Mouse (Mus musculus): ENCODE data around the gene Gm30191. TPM values are rescaled to one million over a fixed set of nuclear protein-coding genes. Genes with fewer than 3 reads are reported as not detected.
A peak's percentile ranks its signal among the peaks of the same experiment; 100 is the strongest.
"Not testable (repeated sequence)": the region's sequence is repeated elsewhere in the genome, so short reads cannot be mapped to it uniquely, and the experiment has no call there.

Gm30191 gene
- polyA plus RNA-seq, 1 experiment: not detected

DNA sequence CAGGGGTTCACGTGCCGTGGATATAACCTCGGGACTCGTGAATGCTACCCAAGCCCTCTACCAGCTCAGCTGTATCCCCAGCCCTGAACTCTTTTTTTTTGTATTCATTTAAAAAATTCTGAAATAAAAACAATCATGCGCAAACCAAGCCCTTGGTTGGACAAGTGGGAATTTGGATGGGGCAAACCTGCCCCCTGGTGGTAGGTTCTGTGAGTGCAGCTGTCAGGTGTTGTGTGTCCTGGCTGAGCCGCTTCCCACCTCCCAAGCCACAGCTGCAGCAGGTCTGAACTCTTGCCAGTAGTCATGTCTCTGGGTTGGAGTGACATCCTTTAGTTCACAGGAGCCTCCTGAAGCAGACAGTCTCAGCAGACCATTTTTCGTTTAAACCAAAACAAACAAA lies 45.3 kb downstream of the Gm30191 start:
- Histone ChIP-seq H3K36me3 (ENCODE audit: control insufficient read depth, insufficient read depth, low read length) (no peaks in the 10 kb centered on the region), H3K27ac (ENCODE audit: control insufficient read depth, insufficient read depth, low read depth, low read length) (no peak overlapping the region), H3K4me3 (ENCODE audit: control insufficient read depth, low read depth, low read length) (no peak overlapping the region), H3K27me3 (ENCODE audit: control insufficient read depth, insufficient read depth, low read length) (no peaks in the 10 kb centered on the region), H3K4me1 (ENCODE audit: control insufficient read depth, insufficient read depth, low read length) (peaks cover 13% of the 10 kb centered on the region)
- TF ChIP-seq CTCF (IDR thresholded peaks at IDR 0.05; ENCODE audit: control insufficient read depth, insufficient read depth, insufficient replicate concordance, low read depth, low read length) (peak; percentile 90), POLR2A (IDR thresholded peaks at IDR 0.05; ENCODE audit: control insufficient read depth, low read depth, low read length) (no peak)

- H3K27me3 ChIP-seq (ENCODE audit: control insufficient read depth, insufficient read depth, low read length): no peaks in the 10 kb centered on the region
- peaks cover 11% of the 10 kb centered on the region for H3K4me1 ChIP-seq (ENCODE audit: control insufficient read depth, insufficient read depth, low read length)
- no peak overlapping the region for H3K27ac ChIP-seq (ENCODE audit: control insufficient read depth, insufficient read depth, low read depth, low read length)
- no peaks in the 10 kb centered on the region for H3K36me3 ChIP-seq (ENCODE audit: control insufficient read depth, insufficient read depth, low read length)
- no peak for TF ChIP-seq CTCF (IDR thresholded peaks at IDR 0.05; ENCODE audit: control insufficient read depth, insufficient read depth, insufficient replicate concordance, low read depth, low read length)
- no peak for TF ChIP-seq POLR2A (IDR thresholded peaks at IDR 0.05; ENCODE audit: control insufficient read depth, low read depth, low read length)
- no peak overlapping the region for H3K4me3 ChIP-seq (ENCODE audit: control insufficient read depth, low read depth, low read length)
Measured at GRCm38 (mm10) chr4:134293061-134293691, 46.4 kb downstream of the Gm30191 start.

GRCm38 (mm10) chr4:134293692-134294163 lies 47.0 kb downstream of the Gm30191 start:
- TF ChIP-seq CTCF (IDR thresholded peaks at IDR 0.05; ENCODE audit: control insufficient read depth, insufficient read depth, insufficient replicate concordance, low read depth, low read length) (no peak), POLR2A (IDR thresholded peaks at IDR 0.05; ENCODE audit: control insufficient read depth, low read depth, low read length) (no peak)
- Histone ChIP-seq H3K27me3 (ENCODE audit: control insufficient read depth, insufficient read depth, low read length) (no peaks in the 10 kb centered on the region), H3K4me3 (ENCODE audit: control insufficient read depth, low read depth, low read length) (no peak overlapping the region), H3K27ac (ENCODE audit: control insufficient read depth, insufficient read depth, low read depth, low read length) (no peak overlapping the region), H3K4me1 (ENCODE audit: control insufficient read depth, insufficient read depth, low read length) (peaks cover 11% of the 10 kb centered on the region), H3K36me3 (ENCODE audit: control insufficient read depth, insufficient read depth, low read length) (no peaks in the 10 kb centered on the region)

GRCm38 (mm10) chr4:134296096-134296495 lies 49.4 kb downstream of the Gm30191 start:
- H3K4me3 ChIP-seq (ENCODE audit: control insufficient read depth, low read depth, low read length); H3K36me3 ChIP-seq (ENCODE audit: control insufficient read depth, insufficient read depth, low read length); H3K27ac ChIP-seq (ENCODE audit: control insufficient read depth, insufficient read depth, low read depth, low read length); H3K27me3 ChIP-seq (ENCODE audit: control insufficient read depth, insufficient read depth, low read length): not testable (repeated sequence)
- H3K4me1 ChIP-seq (ENCODE audit: control insufficient read depth, insufficient read depth, low read length): peaks cover 11% of the 10 kb centered on the region

GRCm38 (mm10) chr4:134296523-134296922 lies 49.8 kb downstream of the Gm30191 start:
- H3K27ac ChIP-seq (ENCODE audit: control insufficient read depth, insufficient read depth, low read depth, low read length): no peak overlapping the region
- peaks cover 11% of the 10 kb centered on the region for H3K4me1 ChIP-seq (ENCODE audit: control insufficient read depth, insufficient read depth, low read length)
- no peak overlapping the region for H3K4me3 ChIP-seq (ENCODE audit: control insufficient read depth, low read depth, low read length)
- no peaks in the 10 kb centered on the region for H3K27me3 ChIP-seq (ENCODE audit: control insufficient read depth, insufficient read depth, low read length)
- TF ChIP-seq POLR2A (IDR thresholded peaks at IDR 0.05; ENCODE audit: control insufficient read depth, low read depth, low read length): no peak
- no peak for TF ChIP-seq CTCF (IDR thresholded peaks at IDR 0.05; ENCODE audit: control insufficient read depth, insufficient read depth, insufficient replicate concordance, low read depth, low read length)
- no peaks in the 10 kb centered on the region for H3K36me3 ChIP-seq (ENCODE audit: control insufficient read depth, insufficient read depth, low read length)

DNA sequence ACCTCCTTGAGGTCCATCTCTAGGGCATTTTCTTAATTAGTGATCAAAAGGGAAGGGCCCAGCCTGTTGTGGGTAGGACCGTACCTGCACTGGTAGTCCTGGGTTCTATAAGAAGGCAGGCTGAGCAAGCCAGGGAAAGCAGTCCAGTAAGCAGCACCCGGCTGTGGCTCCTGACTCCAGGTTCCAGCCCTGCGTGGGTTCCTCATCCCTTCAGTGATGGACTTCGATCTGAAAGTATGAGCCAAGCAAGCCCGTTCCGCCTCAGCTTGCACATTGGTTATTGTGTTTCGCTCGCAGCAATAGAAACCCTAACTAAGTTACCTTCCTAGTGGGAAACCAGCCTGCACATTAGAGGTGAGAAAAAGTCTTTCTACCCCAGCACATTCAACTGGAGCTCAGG lies 50.6 kb downstream of the Gm30191 start:
- Histone ChIP-seq H3K27me3 (ENCODE audit: control insufficient read depth, insufficient read depth, low read length) (no peaks in the 10 kb centered on the region), H3K4me3 (ENCODE audit: control insufficient read depth, low read depth, low read length) (no peak overlapping the region), H3K4me1 (ENCODE audit: control insufficient read depth, insufficient read depth, low read length) (peaks cover 11% of the 10 kb centered on the region), H3K27ac (ENCODE audit: control insufficient read depth, insufficient read depth, low read depth, low read length) (no peak overlapping the region), H3K36me3 (ENCODE audit: control insufficient read depth, insufficient read depth, low read length) (no peaks in the 10 kb centered on the region)
- no peak for TF ChIP-seq CTCF (IDR thresholded peaks at IDR 0.05; ENCODE audit: control insufficient read depth, insufficient read depth, insufficient replicate concordance, low read depth, low read length)
- no peak for TF ChIP-seq POLR2A (IDR thresholded peaks at IDR 0.05; ENCODE audit: control insufficient read depth, low read depth, low read length)

DNA sequence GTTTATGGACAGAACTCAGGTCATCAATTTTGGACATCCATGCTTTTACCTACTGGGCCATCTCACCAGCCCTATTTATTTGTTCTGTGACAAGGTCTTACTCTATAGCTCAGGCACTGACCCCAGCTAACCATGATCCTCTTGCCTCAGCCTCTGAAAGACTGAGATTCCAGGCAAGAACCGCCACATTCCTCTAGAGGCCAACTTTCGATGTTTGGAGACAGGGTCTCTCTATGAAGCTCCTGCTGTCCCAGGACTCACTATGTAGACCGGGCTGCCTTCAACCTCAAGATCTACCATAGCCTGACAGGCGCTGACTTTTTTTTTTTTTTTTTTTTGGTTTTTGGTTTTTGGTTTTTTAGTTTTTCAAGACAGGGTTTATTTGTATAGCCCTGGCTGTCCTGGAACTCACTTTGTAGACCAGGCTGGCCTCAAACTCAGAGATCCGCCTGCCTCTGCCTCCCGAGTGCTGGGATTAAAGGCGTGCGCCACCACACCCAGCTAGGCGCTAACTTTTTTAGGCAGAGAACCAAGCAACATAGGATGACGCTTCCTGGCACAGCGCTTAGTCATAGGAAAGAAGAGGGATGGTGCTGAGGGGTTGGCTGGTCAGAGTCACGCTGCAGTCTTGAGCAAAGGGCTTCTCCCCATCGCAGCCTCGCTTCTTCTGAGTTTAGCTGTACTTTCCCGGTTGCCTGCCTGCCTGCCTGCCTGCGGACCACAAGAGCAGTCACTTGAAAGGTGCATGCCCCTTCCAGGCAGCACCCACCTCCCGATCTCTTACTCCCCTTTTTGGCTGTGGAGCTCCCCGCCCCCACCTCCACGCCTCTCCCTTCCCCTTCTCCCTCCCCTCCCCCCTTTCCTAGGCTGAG lies 52.1 kb downstream of the Gm30191 start:
- Histone ChIP-seq H3K4me3 (ENCODE audit: control insufficient read depth, low read depth, low read length) (no peak overlapping the region), H3K36me3 (ENCODE audit: control insufficient read depth, insufficient read depth, low read length) (no peaks in the 10 kb centered on the region), H3K4me1 (ENCODE audit: control insufficient read depth, insufficient read depth, low read length) (peaks cover 2% of the 10 kb centered on the region), H3K27me3 (ENCODE audit: control insufficient read depth, insufficient read depth, low read length) (no peaks in the 10 kb centered on the region), H3K27ac (ENCODE audit: control insufficient read depth, insufficient read depth, low read depth, low read length) (no peak overlapping the region)
- TF ChIP-seq CTCF (IDR thresholded peaks at IDR 0.05; ENCODE audit: control insufficient read depth, insufficient read depth, insufficient replicate concordance, low read depth, low read length) (no peak), POLR2A (IDR thresholded peaks at IDR 0.05; ENCODE audit: control insufficient read depth, low read depth, low read length) (no peak)

All from testis, adult 2 months (tissue).